Mouse (Mus musculus): ENCODE data around the gene Zfc3h1.

GRCm38 (mm10) chr10:115476506-115476905, 91.7 kb downstream of the Zfc3h1 start:
- TF ChIP-seq POLR2A (IDR thresholded peaks at IDR 0.05; ENCODE audit: low read depth, low read length) = no peak
- TF ChIP-seq CTCF (IDR thresholded peaks at IDR 0.05; ENCODE audit: extremely low read depth, insufficient read length, insufficient replicate concordance, low read depth, low read length) = no peak

All from small intestine, adult 2 months (tissue).